Mouse (Mus musculus) heart, adult 2 months (tissue): Measurements from ENCODE around the gene Pvalb.

ENCODE experiments used
- CTCF ChIP-seq: fragments of 200-600 bp; IDR thresholded peaks from 2 replicates; pipeline ENCODE4 v1.8.1; 2022; ENCODE audit warnings: antibody characterized with exemption, mild to moderate bottlenecking, moderate library complexity
- EP300 ChIP-seq: fragments of 200-500 bp; IDR thresholded peaks from 2 replicates; pipeline ENCODE4 v1.6.1; 2011; ENCODE audit warnings: low read depth, low read length, control low read depth; ENCODE audit not compliant: insufficient read depth
- POLR2A ChIP-seq: fragments of 200-500 bp; IDR thresholded peaks from 2 replicates; pipeline ENCODE4 v1.6.1; 2011; ENCODE audit warnings: mild to moderate bottlenecking, low read depth, low read length, control low read depth; ENCODE audit not compliant: insufficient read depth

GRCm38 (mm10) chr15:78172256-78172898 lies 33.8 kb downstream of the Pvalb start:
- no peak for TF ChIP-seq CTCF
- TF ChIP-seq POLR2A = no peak
- TF ChIP-seq EP300 = no peak
